Mouse (Mus musculus) kidney, embryonic 14.5 days (tissue): Measurements from ENCODE around the gene Itgb7. TPM values are rescaled to one million over a fixed set of nuclear protein-coding genes. Genes with fewer than 3 reads are reported as not detected.
"Not testable (repeated sequence)": the region's sequence is repeated elsewhere in the genome, so short reads cannot be mapped to it uniquely, and the experiment has no call there.

Experiments used
- ATAC-seq: fragments of 200-750 bp; cut with Nextera tagmentation; 2 replicates; pipeline ENCODE4 v1.8.0; 2017; ENCODE audit warnings: moderate number of reproducible peaks, mild to moderate bottlenecking, moderate TSS enrichment, moderate library complexity; ENCODE audit not compliant: low FRiP score, low TSS enrichment
- H3K27ac ChIP-seq: fragments of 300-500 bp; sonication (generic); 2 replicates; pipeline ENCODE4 v1.5.1; 2014; ENCODE audit warnings: low read depth, mild to moderate bottlenecking, low read length, moderate library complexity, mixed read lengths
- H3K27me3 ChIP-seq: fragments of 300-500 bp; sonication (generic); 2 replicates; pipeline ENCODE4 v1.6.1; 2014; ENCODE audit warnings: mild to moderate bottlenecking, low read length; ENCODE audit not compliant: control insufficient read depth, insufficient read depth
- H3K36me3 ChIP-seq: fragments of 300-500 bp; sonication (generic); 2 replicates; pipeline ENCODE4 v1.6.1; 2014; ENCODE audit warnings: low read length, mixed read lengths; ENCODE audit not compliant: control insufficient read depth, insufficient read depth
- H3K4me1 ChIP-seq: fragments of 300-500 bp; sonication (generic); 2 replicates; pipeline ENCODE4 v1.6.1; 2014; ENCODE audit warnings: low read length, mixed read lengths; ENCODE audit not compliant: control insufficient read depth, insufficient read depth
- H3K4me2 ChIP-seq: fragments of 300-500 bp; sonication (generic); replicated peaks from 2 replicates; pipeline ENCODE4 v1.6.1; 2014; ENCODE audit warnings: low read depth, mild to moderate bottlenecking, low read length
- H3K4me3 ChIP-seq: fragments of 300-500 bp; sonication (generic); 2 replicates; pipeline ENCODE4 v1.5.1; 2014; ENCODE audit warnings: mild to moderate bottlenecking, low read length
- H3K9ac ChIP-seq: fragments of 300-500 bp; sonication (generic); 2 replicates; pipeline ENCODE4 v1.6.1; 2014; ENCODE audit warnings: low read depth, mild to moderate bottlenecking, low read length, moderate library complexity
- H3K9me3 ChIP-seq: fragments of 300-500 bp; sonication (generic); 2 replicates; pipeline ENCODE4 v1.6.1; 2016; ENCODE audit warnings: low read length; ENCODE audit not compliant: control insufficient read depth
- WGBS: fragments of 180-500 bp; shearing (Covaris S2); extraction: QIAGEN DNeasy Blood & Tissue Kit; methylation state at CpG from one replicate; pipeline ENCODE4 v1.1.7; 2014; 5-methylcytosine and 5-hydroxymethylcytosine counted together
- polyA plus RNA-seq: library from polyadenylated mRNA; unstranded; fragments of >200 nt; fragmentation: Nextera tagmentation; extraction: Ambion mirVana; gene quantifications from 2 replicates; pipeline ENCODE4 v1.2.1, GENCODE M21; 2014

The Itgb7 gene
- polyA plus RNA-seq, 1 experiment from 2014 or later: 1.1 TPM

GRCm38 (mm10) chr15:102238543-102239259 is 7.0 kb upstream of the Itgb7 start:
- no peak overlapping the region for H3K9ac ChIP-seq
- H3K27me3 ChIP-seq: no peaks in the 10 kb centered on the region
- H3K4me3 ChIP-seq: no peak overlapping the region
- no peak overlapping the region for H3K4me2 ChIP-seq
- no peak overlapping the region for H3K27ac ChIP-seq
- no peaks in the 10 kb centered on the region for H3K9me3 ChIP-seq
- ATAC-seq: no peak
- H3K4me1 ChIP-seq: peaks cover 20% of the 10 kb centered on the region
- peaks cover 12% of the 10 kb centered on the region; the same call in 1 of the 2 replicates for H3K36me3 ChIP-seq
- 88% methylated on average over 14 of the region's 14 CpGs for WGBS

GRCm38 (mm10) chr15:102235371-102236027 is 3.8 kb upstream of the Itgb7 start:
- Histone ChIP-seq H3K27ac (no peak overlapping the region), H3K4me3 (no peak overlapping the region), H3K4me1 (peaks cover 10% of the 10 kb centered on the region), H3K9ac (no peak overlapping the region), H3K27me3 (no peaks in the 10 kb centered on the region), H3K9me3 (no peaks in the 10 kb centered on the region), H3K4me2 (peak overlapping the region; percentile 17; the same call in 1 of the 2 replicates), H3K36me3 (peaks cover 12% of the 10 kb centered on the region; the same call in 1 of the 2 replicates)
- no peak for ATAC-seq
- 29% methylated on average over 21 of the region's 21 CpGs for WGBS

GRCm38 (mm10) chr15:102233896-102234295 is 2.2 kb upstream of the Itgb7 start:
- no peak overlapping the region for H3K27ac ChIP-seq
- no peaks in the 10 kb centered on the region for H3K9me3 ChIP-seq
- WGBS: 33% methylated on average over 2 of the region's 2 CpGs
- H3K27me3 ChIP-seq: no peaks in the 10 kb centered on the region
- H3K4me1 ChIP-seq: peaks cover 10% of the 10 kb centered on the region
- H3K4me2 ChIP-seq: no peak overlapping the region
- no peak overlapping the region for H3K4me3 ChIP-seq
- no peak overlapping the region for H3K9ac ChIP-seq
- ATAC-seq: no peak
- peaks cover 11% of the 10 kb centered on the region; the same call in 1 of the 2 replicates for H3K36me3 ChIP-seq

GRCm38 (mm10) chr15:102232764-102233163 is 1.0 kb upstream of the Itgb7 start:
- Histone ChIP-seq H3K9me3 (no peaks in the 10 kb centered on the region), H3K4me2 (no peak overlapping the region), H3K27me3 (no peaks in the 10 kb centered on the region), H3K36me3 (peaks cover 6% of the 10 kb centered on the region; the same call in 1 of the 2 replicates), H3K27ac (no peak overlapping the region), H3K4me1 (peaks cover 10% of the 10 kb centered on the region), H3K4me3 (no peak overlapping the region), H3K9ac (no peak overlapping the region)
- ATAC-seq: no peak
- 84% methylated on average over 7 of the region's 7 CpGs for WGBS

- Histone ChIP-seq H3K4me1 (peaks cover 8% of the 10 kb centered on the region), H3K27me3 (no peaks in the 10 kb centered on the region), H3K9me3 (no peaks in the 10 kb centered on the region), H3K4me3 (no peak overlapping the region), H3K36me3 (peaks cover under 1% of the 10 kb centered on the region; the same call in 1 of the 2 replicates), H3K27ac (no peak overlapping the region), H3K9ac (no peak overlapping the region), H3K4me2 (no peak overlapping the region)
- WGBS: 79% methylated on average over 17 of the region's 17 CpGs
- ATAC-seq: no peak
Observed at GRCm38 (mm10) chr15:102230408-102231321, 1.1 kb downstream of the Itgb7 start.

- H3K4me3 ChIP-seq, ATAC-seq, H3K4me1 ChIP-seq, H3K4me2 ChIP-seq, H3K9ac ChIP-seq, H3K27ac ChIP-seq, H3K9me3 ChIP-seq, H3K27me3 ChIP-seq, H3K36me3 ChIP-seq: not testable (repeated sequence)
- WGBS: 67% methylated on average over 6 of the region's 6 CpGs
Observed at GRCm38 (mm10) chr15:102225619-102226018, 6.1 kb downstream of the Itgb7 start.

- Histone ChIP-seq H3K27me3 (peaks cover 8% of the 10 kb centered on the region; the same call in 1 of the 2 replicates), H3K27ac (no peak overlapping the region), H3K9me3 (no peaks in the 10 kb centered on the region), H3K9ac (peak overlapping the region; percentile 25; the same call in 1 of the 2 replicates), H3K4me1 (0 out of 2 replicates have a peak, but pooled peaks cover 4% of the 10 kb centered on the region), H3K4me3 (peak overlapping the region; percentile 45), H3K36me3 (no peaks in the 10 kb centered on the region), H3K4me2 (peak overlapping the region; percentile 86)
- no peak for ATAC-seq
- WGBS: 13% methylated on average over 21 of the region's 21 CpGs
Observed at GRCm38 (mm10) chr15:102224992-102225617, 6.6 kb downstream of the Itgb7 start.

- H3K9ac ChIP-seq: peak overlapping the region; percentile 25
- peak; percentile 88 for ATAC-seq
Observed at GRCm38 (mm10) chr15:102224186-102224991, 7.4 kb downstream of the Itgb7 start.

More at GRCm38 (mm10) chr15:102224186-102224991, 7.4 kb downstream of the Itgb7 start:
- Histone ChIP-seq H3K27ac (no peak overlapping the region), H3K4me3 (peak overlapping the region; percentile 45), H3K4me1 (0 out of 2 replicates have a peak, but pooled peaks cover 4% of the 10 kb centered on the region), H3K4me2 (peak overlapping the region; percentile 86), H3K27me3 (peaks cover 8% of the 10 kb centered on the region; the same call in 1 of the 2 replicates), H3K36me3 (no peaks in the 10 kb centered on the region), H3K9me3 (no peaks in the 10 kb centered on the region)
- WGBS: 3% methylated on average over 43 of the region's 43 CpGs
